Mouse (Mus musculus): Measurements from ENCODE around the gene Bri3.

DNA sequence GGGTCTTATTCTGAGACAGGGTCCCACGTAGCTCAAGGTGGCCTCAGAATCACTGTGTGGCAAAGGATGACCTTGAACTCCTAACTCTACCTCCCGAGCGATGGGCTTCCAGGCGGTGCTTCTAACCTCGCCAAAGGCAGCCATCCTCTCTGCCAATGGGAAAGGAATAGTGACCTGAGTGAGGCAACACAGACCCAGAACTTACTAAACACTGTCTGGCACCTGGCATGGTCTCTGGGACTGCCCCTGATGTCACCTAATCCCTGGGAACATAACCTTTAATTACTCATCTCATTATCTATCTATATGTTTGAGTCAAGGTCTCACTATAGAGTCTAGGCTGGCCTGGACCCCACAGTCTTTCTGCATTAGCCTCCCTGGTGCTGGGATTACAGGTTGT, 24.3 kb upstream of the Bri3 start:
- TF ChIP-seq CTCF (IDR thresholded peaks at IDR 0.05; ENCODE audit: insufficient read depth, low read length) = no peak
- no peak for TF ChIP-seq POLR2A (IDR thresholded peaks at IDR 0.05; ENCODE audit: borderline replicate concordance, extremely low read depth, low read depth, low read length)

All from lung, adult 2 months (tissue).